Mouse (Mus musculus): ENCODE results near the gene Htra3.
A peak's percentile ranks its signal among the peaks of the same experiment; 100 is the strongest.

Gene Htra3

GRCm38 (mm10) chr5:35653743-35654395, 25.7 kb downstream of the Htra3 start:
- DNase-seq (ENCODE audit: low spot score) = peak; percentile 61

GRCm38 (mm10) chr5:35652872-35653271, 26.7 kb downstream of the Htra3 start:
- no peak for DNase-seq (ENCODE audit: low spot score)

- DNase-seq (ENCODE audit: low spot score) = no peak
These were observed 27.3 kb downstream of the Htra3 start for GRCm38 (mm10) chr5:35652319-35652718.

GRCm38 (mm10) chr5:35648230-35648629, 31.4 kb downstream of the Htra3 start:
- DNase-seq (ENCODE audit: low spot score) = no peak

- no peak for DNase-seq (ENCODE audit: low spot score)
These were observed 32.0 kb downstream of the Htra3 start for GRCm38 (mm10) chr5:35647562-35647961.

- peak; percentile 66 for DNase-seq (ENCODE audit: low spot score)
These were observed 32.7 kb downstream of the Htra3 start for GRCm38 (mm10) chr5:35646927-35647326.

- DNase-seq (ENCODE audit: low spot score) = no peak
These were observed 33.6 kb downstream of the Htra3 start for GRCm38 (mm10) chr5:35645938-35646493.

- DNase-seq (ENCODE audit: low spot score) = no peak
These were observed 35.5 kb downstream of the Htra3 start for GRCm38 (mm10) chr5:35644082-35644481.

GRCm38 (mm10) chr5:35643401-35644048, 36.1 kb downstream of the Htra3 start:
- DNase-seq (ENCODE audit: low spot score) = no peak

- DNase-seq (ENCODE audit: low spot score) = no peak
These were observed 37.5 kb downstream of the Htra3 start for GRCm38 (mm10) chr5:35641961-35642584.

- DNase-seq (ENCODE audit: low spot score) = peak; percentile 76
These were observed 43.6 kb downstream of the Htra3 start for GRCm38 (mm10) chr5:35636016-35636415.

GRCm38 (mm10) chr5:35632841-35633240, 46.7 kb downstream of the Htra3 start:
- DNase-seq (ENCODE audit: low spot score) = no peak

GRCm38 (mm10) chr5:35631755-35632154, 47.8 kb downstream of the Htra3 start:
- no peak for DNase-seq (ENCODE audit: low spot score)

GRCm38 (mm10) chr5:35631224-35631623, 48.4 kb downstream of the Htra3 start:
- DNase-seq (ENCODE audit: low spot score) = no peak

GRCm38 (mm10) chr5:35630706-35631105, 48.9 kb downstream of the Htra3 start:
- DNase-seq (ENCODE audit: low spot score) = no peak

- DNase-seq (ENCODE audit: low spot score) = no peak
These were observed 50.2 kb downstream of the Htra3 start for GRCm38 (mm10) chr5:35629333-35629732.

- peak; percentile 85 for DNase-seq (ENCODE audit: low spot score)
These were observed 50.9 kb downstream of the Htra3 start for GRCm38 (mm10) chr5:35628685-35629084.

- peak; percentile 48 for DNase-seq (ENCODE audit: low spot score)
These were observed 52.2 kb downstream of the Htra3 start for GRCm38 (mm10) chr5:35627307-35627840.

- no peak for DNase-seq (ENCODE audit: low spot score)
These were observed 53.2 kb downstream of the Htra3 start for GRCm38 (mm10) chr5:35626408-35626807.

GRCm38 (mm10) chr5:35624751-35625239, 54.8 kb downstream of the Htra3 start:
- peak; percentile 85 for DNase-seq (ENCODE audit: low spot score)

GRCm38 (mm10) chr5:35623831-35624230, 55.8 kb downstream of the Htra3 start:
- DNase-seq (ENCODE audit: low spot score) = no peak

- no peak for DNase-seq (ENCODE audit: low spot score)
These were observed 58.5 kb downstream of the Htra3 start for GRCm38 (mm10) chr5:35621114-35621513.

- DNase-seq (ENCODE audit: low spot score) = no peak
These were observed 62.6 kb downstream of the Htra3 start for GRCm38 (mm10) chr5:35616943-35617342.

Data from testis, postnatal 10 days (tissue).